Mouse (Mus musculus) G1E (cell line): ENCODE data around the gene Fhit. TPM values are rescaled to one million over a fixed set of nuclear protein-coding genes. Genes with fewer than 3 reads are reported as not detected.

Experiments
- ATAC-seq: 2 replicates; pipeline ENCODE4 v1.8.0; 2016; ENCODE audit warnings: mild to moderate bottlenecking; ENCODE audit not compliant: insufficient number of reproducible peaks, poor library complexity, low FRiP score, severe bottlenecking; ENCODE audit errors: extremely low read depth
- DNase-seq: peaks from one replicate; pipeline ENCODE4 v3.0.0; 2012; ENCODE audit warnings: low spot score
- H3K27me3 ChIP-seq: 2 replicates; pipeline ENCODE4 v1.6.1; 2012; ENCODE audit warnings: mild to moderate bottlenecking, low read length, inconsistent platforms; ENCODE audit not compliant: insufficient read depth
- H3K36me3 ChIP-seq: replicated peaks from 2 replicates; pipeline ENCODE3; 2012; ENCODE audit warnings: mild to moderate bottlenecking, inconsistent platforms
- H3K4me1 ChIP-seq: 2 replicates; pipeline ENCODE4 v1.6.1; 2012; ENCODE audit warnings: low read depth, low read length, inconsistent platforms, mixed read lengths; ENCODE audit not compliant: insufficient read depth
- H3K4me3 ChIP-seq: 2 replicates; pipeline ENCODE4 v1.5.1; 2012; ENCODE audit warnings: low read depth, mild to moderate bottlenecking, inconsistent platforms, low read length, moderate library complexity, mixed read lengths
- H3K9me3 ChIP-seq: replicated peaks from 2 replicates; pipeline ENCODE4 v1.6.1; 2012; ENCODE audit warnings: inconsistent platforms
- CTCF ChIP-seq: IDR thresholded peaks from 2 replicates; pipeline ENCODE4 v1.5.1; 2012; ENCODE audit warnings: low read depth, low read length, inconsistent platforms, mixed read lengths
- GATA1 ChIP-seq: IDR thresholded peaks from 2 replicates; pipeline ENCODE4 v1.6.1; 2012; ENCODE audit warnings: borderline replicate concordance, low read length, inconsistent platforms, mixed read lengths
- GATA2 ChIP-seq: IDR thresholded peaks from 2 replicates; pipeline ENCODE4 v1.6.1; 2012; ENCODE audit warnings: low read depth, low read length, inconsistent platforms, borderline replicate concordance
- POLR2AphosphoS5 ChIP-seq: IDR thresholded peaks from 2 replicates; pipeline ENCODE4 v1.6.1; 2012; ENCODE audit warnings: low read depth, low read length, inconsistent platforms; ENCODE audit not compliant: insufficient replicate concordance
- TAL1 ChIP-seq: conservative IDR thresholded peaks from 2 replicates; pipeline ENCODE4 v1.6.1; 2012; ENCODE audit warnings: low read depth, low read length, inconsistent platforms, mixed read lengths
- polyA plus RNA-seq: library from polyadenylated mRNA; stranded (reverse); fragments of >175 nt; gene quantifications from 2 replicates; pipeline ENCODE4 v1.2.3, GENCODE M21; 2012
- total RNA-seq, 2 experiments: library from RNA; stranded (forward) in 1 of 2; stranded (reverse) in 1 of 2; fragments of 200-1000 nt in 1 of 2; fragments of >200 nt in 1 of 2; fragmentation: Nextera tagmentation in 1 of 2; gene quantifications; 2 replicates each; pipeline ENCODE4 v1.2.3; 2014 to 2017

Gene Fhit
- total and polyA plus RNA-seq, 3 experiments, result not detected

- no peaks in the 10 kb centered on the region for H3K36me3 ChIP-seq
- TF ChIP-seq GATA1, result no peak
- no peak for TF ChIP-seq CTCF
- no peak for TF ChIP-seq TAL1
- no peak for TF ChIP-seq GATA2
- no peak for TF ChIP-seq POLR2AphosphoS5
- no peaks in the 10 kb centered on the region for H3K27me3 ChIP-seq
- H3K4me1 ChIP-seq, result no peaks in the 10 kb centered on the region
- no peak overlapping the region for H3K4me3 ChIP-seq
- DNase-seq, result no peak
- H3K9me3 ChIP-seq, result peaks cover 9% of the 10 kb centered on the region
- no peak for ATAC-seq
Measured at GRCm38 (mm10) chr14:10655842-10656241, 506.0 kb downstream of the Fhit start.

GRCm38 (mm10) chr14:10647832-10648231, 514.0 kb downstream of the Fhit start:
- Histone ChIP-seq H3K27me3 (no peaks in the 10 kb centered on the region), H3K4me3 (no peak overlapping the region), H3K4me1 (no peaks in the 10 kb centered on the region), H3K36me3 (no peaks in the 10 kb centered on the region), H3K9me3 (0 out of 2 replicates have a peak, but pooled peaks cover 4% of the 10 kb centered on the region)
- DNase-seq (no peak), ATAC-seq (no peak)
- TF ChIP-seq GATA2 (no peak), TAL1 (no peak), CTCF (no peak), POLR2AphosphoS5 (no peak), GATA1 (no peak)

- no peak for DNase-seq
- Histone ChIP-seq H3K4me3 (no peak overlapping the region), H3K9me3 (no peaks in the 10 kb centered on the region), H3K36me3 (no peaks in the 10 kb centered on the region), H3K27me3 (no peaks in the 10 kb centered on the region), H3K4me1 (no peaks in the 10 kb centered on the region)
- no peak for TF ChIP-seq GATA1
- no peak for TF ChIP-seq GATA2
- no peak for TF ChIP-seq POLR2AphosphoS5
- no peak for TF ChIP-seq TAL1
- TF ChIP-seq CTCF, result no peak
- ATAC-seq, result no peak
Measured at GRCm38 (mm10) chr14:10631783-10632182, 530.1 kb downstream of the Fhit start.

GRCm38 (mm10) chr14:10630831-10631360, 530.9 kb downstream of the Fhit start:
- H3K9me3 ChIP-seq, result no peaks in the 10 kb centered on the region
- DNase-seq (no peak), ATAC-seq (no peak)
- no peaks in the 10 kb centered on the region for H3K36me3 ChIP-seq
- TF ChIP-seq GATA2 (no peak), TAL1 (no peak), CTCF (no peak), POLR2AphosphoS5 (no peak), GATA1 (no peak)
- no peaks in the 10 kb centered on the region for H3K4me1 ChIP-seq
- no peaks in the 10 kb centered on the region for H3K27me3 ChIP-seq
- H3K4me3 ChIP-seq, result no peak overlapping the region

- DNase-seq (no peak), ATAC-seq (no peak)
- Histone ChIP-seq H3K27me3 (no peaks in the 10 kb centered on the region), H3K4me3 (no peak overlapping the region), H3K9me3 (no peaks in the 10 kb centered on the region), H3K36me3 (no peaks in the 10 kb centered on the region), H3K4me1 (no peaks in the 10 kb centered on the region)
- TF ChIP-seq GATA1 (no peak), GATA2 (no peak), POLR2AphosphoS5 (no peak), TAL1 (no peak), CTCF (no peak)
Measured at GRCm38 (mm10) chr14:10593467-10593866, 568.4 kb downstream of the Fhit start.

- no peak for ATAC-seq
Measured at GRCm38 (mm10) chr14:10568937-10569552, 592.8 kb downstream of the Fhit start.

GRCm38 (mm10) chr14:10567771-10568170, 594.1 kb downstream of the Fhit start:
- DNase-seq (no peak), ATAC-seq (no peak)
- Histone ChIP-seq H3K9me3 (no peaks in the 10 kb centered on the region), H3K27me3 (no peaks in the 10 kb centered on the region), H3K36me3 (no peaks in the 10 kb centered on the region), H3K4me3 (no peak overlapping the region), H3K4me1 (no peaks in the 10 kb centered on the region)
- no peak for TF ChIP-seq POLR2AphosphoS5
- TF ChIP-seq CTCF, result no peak
- TF ChIP-seq TAL1, result no peak

More at GRCm38 (mm10) chr14:10568937-10569552, 592.8 kb downstream of the Fhit start:
- H3K27me3 ChIP-seq, result no peaks in the 10 kb centered on the region
- no peak for TF ChIP-seq CTCF
- TF ChIP-seq GATA1, result no peak
- TF ChIP-seq GATA2, result no peak
- no peak for TF ChIP-seq TAL1
- TF ChIP-seq POLR2AphosphoS5, result no peak
- no peaks in the 10 kb centered on the region for H3K4me1 ChIP-seq
- no peak overlapping the region for H3K4me3 ChIP-seq
- no peaks in the 10 kb centered on the region for H3K36me3 ChIP-seq
- no peaks in the 10 kb centered on the region for H3K9me3 ChIP-seq
- no peak for DNase-seq
